Mouse (Mus musculus): ENCODE results near the gene Gjb3.

Gene Gjb3

GRCm38 (mm10) chr4:127337668-127338067 lies 7.0 kb upstream of the Gjb3 start:
- no peak for DNase-seq (ENCODE audit: extremely low spot score, low read depth, low spot score)

- DNase-seq (ENCODE audit: extremely low spot score, low read depth, low spot score), result no peak
Observed at GRCm38 (mm10) chr4:127334870-127335504, 4.3 kb upstream of the Gjb3 start.

GRCm38 (mm10) chr4:127331171-127331570 lies 527 bp upstream of the Gjb3 start:
- no peak for DNase-seq (ENCODE audit: extremely low spot score, low read depth, low spot score)

- no peak for DNase-seq (ENCODE audit: extremely low spot score, low read depth, low spot score)
Observed at GRCm38 (mm10) chr4:127329751-127330150, 893 bp downstream of the Gjb3 start.

GRCm38 (mm10) chr4:127329046-127329445 lies 1.6 kb downstream of the Gjb3 start:
- DNase-seq (ENCODE audit: extremely low spot score, low read depth, low spot score), result peak; percentile 14

- DNase-seq (ENCODE audit: extremely low spot score, low read depth, low spot score), result no peak
Observed at GRCm38 (mm10) chr4:127328378-127328777, 2.3 kb downstream of the Gjb3 start.

GRCm38 (mm10) chr4:127327749-127328148 lies 2.9 kb downstream of the Gjb3 start:
- DNase-seq (ENCODE audit: extremely low spot score, low read depth, low spot score), result no peak

GRCm38 (mm10) chr4:127327258-127327657 lies 3.4 kb downstream of the Gjb3 start:
- no peak for DNase-seq (ENCODE audit: extremely low spot score, low read depth, low spot score)

GRCm38 (mm10) chr4:127325276-127325675 lies 5.4 kb downstream of the Gjb3 start:
- DNase-seq (ENCODE audit: extremely low spot score, low read depth, low spot score), result no peak

- peak; percentile 52 for DNase-seq (ENCODE audit: extremely low spot score, low read depth, low spot score)
Observed at GRCm38 (mm10) chr4:127324759-127325158, 5.9 kb downstream of the Gjb3 start.

GRCm38 (mm10) chr4:127324296-127324695 lies 6.3 kb downstream of the Gjb3 start:
- DNase-seq (ENCODE audit: extremely low spot score, low read depth, low spot score), result no peak

GRCm38 (mm10) chr4:127323651-127324050 lies 7.0 kb downstream of the Gjb3 start:
- no peak for DNase-seq (ENCODE audit: extremely low spot score, low read depth, low spot score)

GRCm38 (mm10) chr4:127319613-127320012 lies 11.0 kb downstream of the Gjb3 start:
- peak; percentile 72 for DNase-seq (ENCODE audit: extremely low spot score, low read depth, low spot score)

GRCm38 (mm10) chr4:127317143-127317542 lies 13.5 kb downstream of the Gjb3 start:
- no peak for DNase-seq (ENCODE audit: extremely low spot score, low read depth, low spot score)

- no peak for DNase-seq (ENCODE audit: extremely low spot score, low read depth, low spot score)
Observed at GRCm38 (mm10) chr4:127315753-127316152, 14.9 kb downstream of the Gjb3 start.

- DNase-seq (ENCODE audit: extremely low spot score, low read depth, low spot score), result no peak
Observed at GRCm38 (mm10) chr4:127314585-127314984, 16.1 kb downstream of the Gjb3 start.

- no peak for DNase-seq (ENCODE audit: extremely low spot score, low read depth, low spot score)
Observed at GRCm38 (mm10) chr4:127313861-127314260, 16.8 kb downstream of the Gjb3 start, which contains the start of gene Gja4. Gene Gja4, minus strand, starts transcription at chr4:127314039.

- no peak for DNase-seq (ENCODE audit: extremely low spot score, low read depth, low spot score)
Observed at GRCm38 (mm10) chr4:127312349-127312748, 18.3 kb downstream of the Gjb3 start.

- DNase-seq (ENCODE audit: extremely low spot score, low read depth, low spot score), result no peak
Observed at GRCm38 (mm10) chr4:127311561-127311960, 19.1 kb downstream of the Gjb3 start.

- DNase-seq (ENCODE audit: extremely low spot score, low read depth, low spot score), result no peak
Observed at GRCm38 (mm10) chr4:127306915-127307314, 23.7 kb downstream of the Gjb3 start.

- DNase-seq (ENCODE audit: extremely low spot score, low read depth, low spot score), result no peak
Observed at GRCm38 (mm10) chr4:127303796-127304195, 26.8 kb downstream of the Gjb3 start.

- no peak for DNase-seq (ENCODE audit: extremely low spot score, low read depth, low spot score)
Observed at GRCm38 (mm10) chr4:127300503-127300902, 30.1 kb downstream of the Gjb3 start.

- no peak for DNase-seq (ENCODE audit: extremely low spot score, low read depth, low spot score)
Observed at GRCm38 (mm10) chr4:127292631-127293030, 38.0 kb downstream of the Gjb3 start.
